Mouse (Mus musculus) heart, postnatal 36 days (tissue): ENCODE data around the gene Msrb1. TPM values are rescaled to one million over a fixed set of nuclear protein-coding genes. Genes with fewer than 3 reads are reported as not detected.

Source experiments
- DNase-seq, 2 experiments: peaks; one replicate each; pipeline ENCODE4 v3.0.0; 2021 to 2022
- intact Hi-C: fragments of 180-260 bp; cut with DNase I; formaldehyde crosslinking; loops from one replicate; pipeline ENCODE4 v1.15.1; 2025
- total RNA-seq, 2 experiments: library from RNA; stranded (reverse); gene quantifications; 2 replicates each; pipeline ENCODE4 v1.2.3; 2021

The Msrb1 gene
- 100 to 1,000 TPM; 160 to 183 TPM for total RNA-seq

DNA sequence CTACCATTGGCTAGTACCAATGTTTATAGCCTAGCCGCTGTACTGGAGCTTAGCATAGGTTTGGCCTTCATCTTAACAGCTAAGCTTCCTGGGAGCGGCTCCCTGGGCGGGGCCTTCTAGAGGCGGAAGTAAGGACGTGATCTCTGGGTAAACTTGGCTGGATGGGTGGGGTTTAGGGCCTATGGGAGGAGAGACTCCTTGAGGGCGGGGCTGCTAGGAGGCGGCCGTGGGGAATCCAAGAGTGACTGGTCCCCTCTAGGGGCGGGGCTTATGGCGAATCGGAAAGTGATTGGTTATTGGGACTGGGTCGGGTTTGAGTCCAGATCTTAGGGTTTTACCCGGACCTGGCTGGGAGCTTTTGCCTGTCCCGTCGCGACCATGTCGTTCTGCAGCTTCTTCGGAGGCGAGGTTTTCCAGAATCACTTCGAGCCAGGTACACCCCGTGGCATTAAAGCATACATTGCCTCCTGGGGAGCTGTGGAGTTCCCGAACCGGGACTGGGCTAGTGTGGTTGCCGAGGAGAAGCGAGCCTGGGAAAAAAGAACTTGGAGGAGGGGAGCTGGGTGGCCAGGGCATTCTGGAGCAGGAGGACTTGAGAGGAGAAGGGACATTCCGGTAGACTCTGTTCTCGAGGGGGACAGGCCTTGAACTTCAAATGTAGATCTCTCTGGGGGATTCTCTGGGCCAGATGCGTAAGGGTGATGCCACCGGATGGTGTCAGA, at the start of gene Msrb1:
Gene Msrb1 (plus strand): TSS at position 313 of the 722 bp plus-strand sequence.
- peak; percentile 92 to 93 for DNase-seq
- intact Hi-C loops, result no loop called here

DNA sequence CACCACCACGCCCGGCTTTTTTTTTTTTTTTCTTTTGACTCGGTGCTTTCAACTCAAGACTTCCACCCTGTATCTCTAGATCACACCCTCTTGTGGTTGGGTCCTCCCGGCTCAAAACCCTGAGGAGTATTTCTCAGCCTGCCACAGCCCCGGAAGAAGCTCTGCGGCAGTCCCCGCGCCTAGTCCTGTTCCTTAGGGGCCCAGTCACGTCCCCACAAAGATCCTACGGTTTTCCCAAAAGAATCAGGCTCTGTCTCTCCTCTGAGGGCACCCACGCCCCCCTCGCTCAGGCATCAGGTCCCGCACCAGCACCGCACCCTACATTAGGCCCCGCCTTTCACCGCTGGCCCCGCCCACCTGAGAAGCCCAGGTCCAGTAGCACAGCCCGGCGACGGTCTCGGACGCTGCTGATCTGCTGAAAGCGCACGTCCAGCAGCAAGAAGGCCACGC, 49.3 kb upstream of the Msrb1 start:
- peak; percentile 41 to 51 for DNase-seq
- intact Hi-C loops, result no loop called here

DNA sequence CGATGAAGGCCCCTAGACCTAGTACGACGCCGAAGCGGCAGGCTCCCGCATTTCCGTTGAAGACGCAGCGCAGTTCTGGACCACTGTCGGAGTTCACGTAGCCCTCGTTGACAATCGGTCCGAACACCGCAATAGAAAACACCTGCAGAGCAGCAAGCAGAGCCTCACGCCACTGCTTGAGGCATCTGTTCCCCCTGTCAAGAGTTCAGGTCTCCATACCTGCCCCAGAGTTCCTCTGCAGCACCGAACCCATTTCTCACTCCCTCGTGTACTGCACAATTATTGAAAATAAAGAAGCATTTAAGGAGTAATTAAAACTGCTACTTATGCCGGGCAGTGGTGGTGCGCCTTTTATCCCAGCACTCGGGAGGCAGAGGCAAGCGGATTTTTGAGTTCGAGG, 48.8 kb upstream of the Msrb1 start:
- no peak for DNase-seq
- intact Hi-C loops, result no loop called here

DNA sequence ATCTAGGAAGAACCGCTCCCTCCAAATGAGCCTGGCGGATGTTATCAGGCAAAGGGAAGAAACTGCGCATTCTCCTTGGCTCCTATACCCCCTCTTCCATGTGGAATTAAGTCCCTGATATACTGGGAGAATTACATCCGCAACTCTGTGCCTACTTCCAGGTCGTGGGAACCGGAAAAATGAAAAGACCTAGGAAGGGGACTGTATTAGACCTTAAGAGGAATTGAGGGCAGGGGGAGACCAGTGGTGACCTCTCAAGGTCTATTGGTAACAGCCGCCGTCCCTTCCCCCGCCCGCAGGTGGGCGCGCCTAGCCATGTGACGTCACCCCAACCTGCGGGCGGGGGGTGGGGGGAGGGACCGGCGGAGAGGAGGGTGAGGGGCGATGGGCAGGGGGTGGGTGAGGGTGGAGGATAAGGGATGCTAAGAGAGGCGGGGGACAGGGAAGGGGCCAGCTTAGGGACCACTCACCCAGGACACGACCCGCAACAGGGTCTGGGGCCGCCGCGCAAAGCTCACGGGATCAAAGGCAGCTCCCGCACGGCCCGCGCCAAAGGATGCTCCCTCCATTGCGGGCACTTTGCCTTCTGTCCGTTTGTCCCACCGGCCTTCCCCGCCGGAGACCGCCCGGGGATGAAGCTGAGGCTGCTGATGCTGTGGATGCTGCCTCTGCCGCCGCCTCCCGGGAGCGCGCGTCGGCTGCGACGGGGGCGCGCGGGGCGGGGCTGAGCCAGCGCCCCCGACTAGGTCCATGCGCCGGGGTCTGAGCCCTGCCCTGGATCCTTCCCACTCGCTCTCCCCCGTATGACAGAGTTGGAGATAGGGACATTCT, 47.0 kb upstream of the Msrb1 start, which contains the start of gene Syngr3:
Gene Syngr3 (minus strand): TSS at position 705 of the 831 bp plus-strand sequence.
- DNase-seq, result no peak
- intact Hi-C loops, result no loop called here

DNA sequence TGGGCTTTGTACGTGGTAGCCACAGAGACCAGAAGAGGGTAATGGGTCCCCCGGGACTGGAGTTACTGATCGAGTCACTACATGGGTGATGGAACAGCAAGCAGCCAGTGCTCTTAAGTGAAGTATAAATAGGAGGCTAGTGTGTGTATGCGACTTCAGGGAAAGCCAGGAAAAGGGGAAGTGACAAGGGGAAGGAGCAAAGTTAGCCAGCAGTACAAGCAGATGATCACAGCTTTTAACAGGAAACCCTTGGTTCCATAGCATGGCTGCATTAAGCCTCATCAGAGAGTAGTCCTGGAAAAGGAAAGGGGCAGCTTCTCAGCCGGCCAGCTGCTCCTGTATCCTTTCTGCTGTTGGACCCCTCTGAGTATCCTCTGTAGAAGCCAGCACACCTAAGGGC, 44.1 kb upstream of the Msrb1 start:
- intact Hi-C loops, result no loop called here
- DNase-seq, result no peak

DNA sequence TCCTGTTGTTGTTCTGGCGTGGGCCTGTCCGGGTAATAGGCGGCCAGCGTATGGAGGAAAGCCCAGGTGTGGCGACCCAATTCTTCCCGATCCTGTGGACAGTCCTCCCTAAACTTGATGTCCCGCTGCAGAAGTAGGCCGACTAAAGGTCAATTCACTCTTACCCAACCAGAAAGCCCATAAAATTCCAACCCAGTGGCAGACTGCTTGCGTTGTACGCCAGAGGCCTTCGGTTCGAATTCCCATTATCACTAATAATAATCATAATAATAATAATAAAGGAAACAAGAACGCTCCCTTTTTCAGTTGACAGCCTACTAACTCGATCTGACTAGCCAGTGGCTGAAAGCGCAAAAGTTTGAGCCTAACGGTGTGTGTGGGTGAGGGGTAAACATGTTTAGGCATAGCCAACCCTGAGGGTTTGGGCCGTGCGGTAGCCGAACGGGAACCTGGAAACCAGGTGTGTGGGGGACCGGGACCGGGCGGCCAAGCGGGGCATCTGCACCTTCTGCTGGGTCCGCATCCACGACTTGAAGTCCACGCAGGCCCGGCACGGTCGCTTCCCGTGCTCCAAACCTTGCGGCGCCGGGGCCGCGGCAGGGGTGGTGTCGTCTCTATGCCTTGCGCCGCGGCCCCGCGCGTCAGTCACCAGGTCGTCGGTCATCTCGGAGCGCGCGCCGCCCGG, 41.0 kb upstream of the Msrb1 start:
- intact Hi-C loops, result loop anchor here (2.0 kb wide), 1 partner anchor 25 kb away; no protein-coding TSS in a partner anchor
- no peak for DNase-seq

DNA sequence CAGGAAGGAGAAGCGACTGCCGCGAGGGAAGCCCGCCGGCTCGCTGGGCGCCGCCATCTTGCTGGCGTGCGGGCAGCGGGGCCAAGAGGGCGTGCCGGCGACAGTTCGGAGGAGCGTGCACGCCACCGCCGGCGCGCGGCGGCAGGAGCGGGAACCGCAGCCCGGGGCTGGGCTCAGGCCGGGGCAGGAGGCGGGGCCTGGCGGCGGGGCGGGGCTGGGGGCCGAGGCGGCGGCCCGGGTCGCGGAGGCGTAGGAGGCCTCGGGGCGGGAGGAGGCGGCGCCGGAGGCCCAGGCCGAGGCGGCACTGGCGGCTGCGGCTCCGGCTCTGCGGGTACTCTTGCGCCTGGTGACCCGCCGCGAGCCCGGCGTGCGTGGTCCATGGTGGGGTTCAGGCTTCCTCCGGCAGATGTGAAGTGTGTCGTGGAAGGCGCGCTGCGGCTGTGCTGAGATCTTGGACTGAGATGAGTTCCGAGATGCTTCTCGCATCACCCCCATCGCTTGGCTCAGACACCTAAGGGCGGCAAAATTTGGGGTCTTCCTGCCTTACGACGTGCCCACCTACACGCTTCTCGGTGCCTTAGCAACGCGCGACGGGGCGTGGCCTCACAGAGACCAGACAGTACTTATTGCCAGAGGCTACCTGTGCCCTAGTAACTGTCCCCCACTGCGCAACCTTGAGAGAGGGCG, 40.3 kb upstream of the Msrb1 start, which contains the start of the genes Gfer and Noxo1:
Gene Gfer (minus strand): TSS at position 146 of the 687 bp plus-strand sequence.
Gene Noxo1 (plus strand): TSS at position 224 of the 687 bp plus-strand sequence.
- intact Hi-C loops, result no loop called here
- peak; percentile 87 to 88 for DNase-seq

DNA sequence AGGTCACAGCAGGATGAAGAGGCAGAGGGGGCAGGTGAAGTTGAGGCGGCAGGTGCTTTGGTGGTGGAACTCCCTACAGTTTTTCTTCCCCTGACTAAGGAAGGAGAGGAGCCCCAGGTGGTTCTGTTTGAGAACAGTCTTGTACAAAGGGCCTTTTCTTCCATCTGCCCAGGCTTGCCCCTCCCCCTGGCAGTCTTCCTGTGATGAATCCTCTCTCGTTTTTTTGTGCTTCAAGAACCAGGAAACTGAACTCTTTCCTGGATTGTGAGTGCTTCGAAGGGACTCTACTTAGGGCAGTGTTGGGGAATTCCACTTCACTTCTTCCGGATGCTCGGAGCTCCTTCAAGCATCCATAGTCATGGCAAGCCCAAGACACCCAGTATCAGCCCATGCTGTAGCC, 38.5 kb upstream of the Msrb1 start:
- intact Hi-C loops, result no loop called here
- no peak for DNase-seq

DNA sequence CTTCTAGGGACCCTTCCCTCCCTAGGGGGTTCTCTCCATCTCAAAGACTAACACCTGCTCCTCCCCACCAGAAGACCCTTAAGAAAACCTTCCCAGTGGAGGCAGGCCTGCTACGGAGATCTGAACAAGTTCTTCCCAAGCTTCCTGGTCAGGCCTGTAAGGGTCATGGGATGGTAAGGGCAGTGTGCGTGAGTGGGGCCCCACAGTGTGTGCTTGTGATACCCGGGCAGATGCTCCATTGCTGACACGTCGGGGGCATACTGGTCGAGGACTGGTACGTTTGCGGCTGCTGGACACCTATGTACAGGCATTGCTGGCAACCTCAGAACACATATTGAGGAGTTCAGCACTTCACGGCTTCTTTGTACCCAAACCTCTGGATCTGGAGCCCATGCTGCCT, 37.7 kb upstream of the Msrb1 start:
- intact Hi-C loops, result no loop called here
- DNase-seq, result no peak

DNA sequence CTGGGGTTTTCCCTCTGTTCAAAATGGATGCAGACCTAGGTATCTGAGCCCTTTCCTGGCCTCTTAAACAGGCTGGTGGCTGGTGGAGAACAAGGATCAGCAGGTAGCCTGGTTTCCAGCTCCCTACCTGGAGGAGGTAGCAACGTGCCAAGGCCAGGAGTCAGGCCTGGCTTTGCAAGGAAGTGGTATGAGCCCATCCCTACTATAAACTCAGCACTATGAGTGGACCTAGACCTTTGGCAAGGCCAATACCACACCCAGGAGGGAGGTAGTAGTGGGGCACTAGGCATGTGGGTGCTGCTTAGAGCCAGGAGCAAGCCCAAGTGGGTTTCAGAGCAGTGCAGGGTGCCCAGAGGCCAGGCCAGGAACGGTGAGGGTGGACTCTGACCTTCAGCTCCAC, 37.0 kb upstream of the Msrb1 start:
- intact Hi-C loops, result no loop called here
- no peak for DNase-seq

DNA sequence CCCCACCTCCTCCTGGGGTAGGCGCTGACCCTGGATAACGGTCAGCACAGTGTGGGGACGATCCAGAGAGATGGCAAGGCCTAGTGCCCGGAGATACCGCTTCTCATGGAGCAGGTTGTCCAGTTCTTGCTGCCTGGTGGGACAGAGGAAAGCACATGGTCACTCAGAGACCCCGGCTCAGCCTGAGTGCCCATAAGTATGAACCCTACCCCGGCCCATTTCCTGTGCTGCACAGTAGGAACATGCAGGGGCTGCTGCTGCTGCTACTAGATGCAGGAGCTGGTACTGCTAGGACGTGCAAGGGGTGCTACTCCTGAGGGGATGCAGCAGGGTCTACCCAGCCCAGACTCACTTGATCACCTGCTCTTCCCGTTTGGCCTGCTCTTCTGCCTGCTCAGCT, 35.2 kb upstream of the Msrb1 start:
- intact Hi-C loops, result no loop called here
- DNase-seq, result no peak

DNA sequence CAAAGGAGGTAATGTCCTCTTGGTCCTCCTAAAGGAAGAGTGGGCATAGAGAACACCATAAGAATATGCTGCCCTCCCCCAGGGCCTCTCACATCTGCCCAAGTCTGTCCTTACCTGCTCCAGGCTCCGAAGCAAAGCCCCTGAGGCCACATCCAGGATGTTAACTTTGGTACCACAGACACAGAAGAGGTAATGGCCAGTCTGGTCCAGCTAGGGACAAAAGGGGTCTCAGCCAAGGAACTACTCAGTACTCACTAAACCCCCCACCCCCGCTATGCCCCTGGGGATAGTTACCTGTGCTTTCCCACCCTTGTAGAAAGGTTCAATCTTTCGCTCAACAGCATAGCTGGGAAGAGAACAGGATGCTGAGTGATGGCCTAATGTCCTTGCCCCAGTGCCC, 30.6 kb upstream of the Msrb1 start:
- DNase-seq, result no peak
- intact Hi-C loops, result loop anchor here (5.0 kb wide), 2 partner anchors 79 to 169 kb away; no protein-coding TSS in a partner anchor

DNA sequence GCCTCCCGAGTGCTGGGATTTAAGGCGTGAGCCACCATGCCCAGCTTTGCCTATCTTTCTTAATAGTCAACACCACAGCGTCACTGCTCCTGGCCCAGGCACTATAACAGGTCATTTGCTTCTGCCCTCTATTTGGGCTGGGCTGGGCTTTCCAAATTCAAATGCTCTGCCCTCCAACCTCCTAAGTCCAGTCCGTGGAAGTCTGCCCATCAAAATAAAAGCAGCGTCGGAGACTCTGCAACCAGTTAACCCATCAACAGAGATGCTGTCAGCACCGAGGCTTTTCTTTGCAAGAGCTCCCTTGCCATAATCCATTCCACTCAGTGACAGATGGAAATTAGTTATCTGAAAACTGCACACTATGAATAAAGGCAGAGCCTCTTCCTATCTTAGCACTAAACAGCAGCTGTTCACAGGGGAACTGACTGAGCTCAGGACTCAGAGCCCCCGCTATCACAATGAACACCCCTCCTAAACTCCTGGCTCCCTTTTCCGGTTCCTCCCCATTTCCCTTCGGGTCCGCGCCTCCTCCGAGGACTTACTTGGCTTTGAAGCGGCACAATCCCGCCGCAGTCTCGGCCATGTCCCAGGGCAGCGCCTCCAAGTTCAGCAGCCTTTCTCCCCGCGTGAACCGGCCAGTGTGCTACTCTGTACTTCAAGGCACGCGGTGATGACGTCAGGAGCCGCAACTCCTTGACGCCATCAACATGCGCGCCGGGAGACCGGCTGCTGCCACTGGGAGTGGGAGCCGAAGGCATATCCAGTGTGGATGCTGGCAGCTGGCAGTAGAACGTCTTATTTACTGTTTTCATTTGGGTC, 29.3 kb upstream of the Msrb1 start, which contains the start of gene Tbl3:
Gene Tbl3 (minus strand): TSS at position 679 of the 819 bp plus-strand sequence.
- intact Hi-C loops, result loop anchor here (5.0 kb wide), 2 partner anchors 80 to 170 kb away; no protein-coding TSS in a partner anchor
- peak; percentile 95 to 97 for DNase-seq

DNA sequence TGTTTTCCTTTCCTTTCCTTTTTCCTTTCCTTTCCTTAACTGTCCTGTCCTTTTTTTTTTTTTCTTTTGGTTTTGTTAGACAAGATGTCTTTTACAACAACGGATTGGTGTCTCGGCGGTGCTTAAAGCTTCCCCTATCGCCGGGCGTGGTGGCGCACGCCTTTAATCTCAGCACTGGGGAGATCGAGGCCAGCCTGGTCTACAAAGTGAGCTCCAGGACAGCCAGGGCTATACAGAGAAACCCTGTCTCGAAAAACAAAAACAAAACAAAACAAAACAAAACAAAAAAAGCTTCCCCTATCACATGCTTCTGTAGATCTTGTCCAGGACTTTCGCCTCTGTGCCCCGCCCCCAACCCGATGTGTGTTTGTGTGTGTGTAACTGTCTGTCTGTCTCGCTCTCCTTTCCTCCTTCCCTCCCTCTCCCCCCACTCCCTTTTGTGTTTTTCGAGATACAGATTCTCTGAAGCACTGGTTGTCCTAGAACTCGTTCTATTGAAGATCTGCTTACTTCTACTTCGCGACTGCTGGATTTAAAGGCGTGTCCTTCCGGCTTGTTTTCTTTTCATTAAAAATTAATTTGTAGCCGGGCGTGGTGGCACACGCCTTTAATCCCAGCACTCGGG, 28.5 kb upstream of the Msrb1 start:
- no peak for DNase-seq
- intact Hi-C loops, result loop anchor here (5.0 kb wide), 2 partner anchors 81 to 171 kb away; no protein-coding TSS in a partner anchor

DNA sequence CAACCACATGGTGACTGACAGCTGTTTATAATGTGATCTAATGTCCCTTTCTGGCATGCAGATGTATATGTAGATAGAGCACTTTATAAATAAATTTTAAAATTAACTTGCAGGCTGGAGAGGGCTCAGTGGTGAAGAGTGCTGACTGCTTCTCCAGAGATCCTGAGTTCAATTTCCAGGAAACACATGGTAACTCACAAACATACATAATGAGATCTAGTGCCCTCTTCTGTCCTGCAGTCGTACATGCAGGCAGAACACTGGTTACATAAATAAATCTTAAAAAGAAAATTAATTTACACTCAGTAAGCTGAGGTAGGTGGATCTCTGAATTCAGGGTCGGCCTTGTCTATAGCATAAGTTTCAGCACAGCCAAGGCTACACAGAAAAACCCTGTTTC, 27.8 kb upstream of the Msrb1 start:
- DNase-seq, result no peak

DNA sequence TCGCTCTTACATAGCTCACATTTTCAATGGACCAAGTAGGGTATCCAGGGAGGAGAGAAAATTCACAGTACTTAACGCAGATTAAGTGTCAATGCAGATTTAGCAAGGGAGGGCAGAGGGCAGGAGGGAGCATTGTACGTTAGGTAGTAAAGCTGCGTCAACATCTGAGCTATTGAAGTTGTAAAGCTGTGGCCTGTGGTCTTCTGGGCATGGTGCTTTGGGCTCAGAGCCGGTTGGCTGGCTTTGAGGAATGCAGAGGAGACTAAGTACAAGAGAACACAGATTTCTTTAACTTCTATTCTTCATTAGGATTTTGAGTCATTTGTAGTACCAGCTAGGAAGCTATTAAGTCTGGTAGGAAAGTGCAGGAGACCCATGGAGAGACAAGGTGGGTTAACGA, 20.9 kb upstream of the Msrb1 start:
- no peak for DNase-seq
- intact Hi-C loops, result loop anchor here (5.0 kb wide), 1 partner anchor 298 kb away; no protein-coding TSS in a partner anchor

More for the DNA sequence above, 27.8 kb upstream of the Msrb1 start:
- intact Hi-C loops, result loop anchor here (5.0 kb wide), 2 partner anchors 81 to 171 kb away; no protein-coding TSS in a partner anchor

DNA sequence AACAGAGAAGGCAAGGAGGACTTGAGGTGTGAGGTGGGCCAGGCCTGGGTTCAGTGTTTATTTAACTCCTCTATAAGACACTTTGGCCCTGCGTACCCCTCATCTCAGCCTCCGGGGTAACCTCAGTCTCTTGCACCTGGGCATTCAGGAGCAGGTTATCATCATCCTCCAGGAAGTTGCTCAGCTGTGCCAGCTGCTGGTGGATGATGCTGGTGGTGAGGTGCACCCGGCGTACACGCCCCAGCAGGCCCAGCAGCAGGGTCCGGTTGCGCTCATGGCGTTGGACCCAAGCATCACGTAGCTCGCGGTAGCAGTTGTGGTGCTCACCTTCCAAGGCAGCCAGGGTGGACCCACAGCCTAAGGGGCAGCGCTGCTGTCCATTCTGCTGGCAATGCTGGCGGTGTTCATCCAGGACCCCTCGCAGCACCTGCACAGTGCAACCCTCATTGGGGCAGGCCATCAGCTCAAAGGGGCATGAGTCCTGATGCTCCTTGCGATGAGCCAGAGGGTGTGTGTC, 20.2 kb upstream of the Msrb1 start:
- no peak for DNase-seq
- intact Hi-C loops, result loop anchor here (5.0 kb wide), 1 partner anchor 299 kb away; no protein-coding TSS in a partner anchor

DNA sequence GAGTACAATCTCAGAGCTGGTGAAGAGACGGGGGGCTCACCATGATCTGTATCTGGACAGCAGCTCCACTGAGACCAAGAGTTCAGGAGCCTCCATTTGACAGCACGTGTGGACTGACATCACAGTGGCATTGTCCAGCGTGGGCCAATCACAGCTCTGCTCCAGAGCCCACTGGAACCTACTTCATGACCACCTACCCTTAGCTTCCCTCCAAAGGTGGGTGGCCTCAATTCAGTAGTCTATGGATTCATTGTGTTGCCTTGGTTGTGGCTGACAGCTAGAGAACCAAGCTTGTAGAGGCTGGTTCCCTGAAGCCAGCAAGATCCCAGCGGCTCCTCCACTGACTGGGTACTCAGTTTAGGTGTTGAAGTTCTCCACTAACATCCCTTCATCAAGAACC, 18.5 kb upstream of the Msrb1 start, which contains the start of the genes Rnf151 and Rps2:
Gene Rnf151 (minus strand): TSS at position 121 of the 400 bp plus-strand sequence.
Gene Rps2 (plus strand): TSS at position 174 of the 400 bp plus-strand sequence.
- no peak for DNase-seq
- intact Hi-C loops, result loop anchor here (5.0 kb wide), 1 partner anchor 301 kb away; no protein-coding TSS in a partner anchor
